Mouse (Mus musculus): ENCODE results near the gene Abhd16b. TPM values are rescaled to one million over a fixed set of nuclear protein-coding genes. Genes with fewer than 3 reads are reported as not detected.

Gene Abhd16b
- polyA plus RNA-seq, 1 experiment = 0.06 TPM

DNA sequence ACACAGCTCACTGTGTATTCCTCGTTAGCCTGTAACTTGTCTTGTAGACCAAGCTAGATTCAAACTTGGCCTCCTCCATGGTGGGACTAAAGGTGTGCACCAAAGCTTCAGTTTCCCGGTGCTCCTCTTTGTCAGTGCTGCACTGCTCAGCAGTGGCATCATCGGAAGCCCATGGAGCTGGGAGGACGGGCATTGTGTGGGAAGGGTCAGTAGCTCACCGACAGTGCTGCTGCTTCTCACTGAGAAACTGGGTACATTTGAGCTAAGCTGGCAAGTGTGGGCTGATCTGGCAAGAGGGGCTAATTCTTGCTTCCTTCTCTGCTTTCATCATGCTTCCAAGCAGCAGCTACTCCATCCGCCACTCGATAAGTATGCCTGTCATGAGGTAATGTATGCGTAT lies 18.2 kb downstream of the Abhd16b start:
- H3K4me2 ChIP-seq (ENCODE audit: low read depth) = no peak overlapping the region
- H3K4me3 ChIP-seq = no peak overlapping the region
- no peaks in the 10 kb centered on the region for H3K27me3 ChIP-seq (ENCODE audit: control insufficient read depth, insufficient read depth, insufficient read length)
- no peak for TF ChIP-seq USF1 (IDR thresholded peaks at IDR 0.05; ENCODE audit: low read depth)
- TF ChIP-seq SRF (IDR thresholded peaks at IDR 0.05; ENCODE audit: control insufficient read depth, insufficient read length, low read depth) = no peak
- no peak for TF ChIP-seq TCF12 (IDR thresholded peaks at IDR 0.05; ENCODE audit: insufficient read depth, poor library complexity, severe bottlenecking)
- no peak for TF ChIP-seq MYOG (IDR thresholded peaks at IDR 0.05; ENCODE audit: control insufficient read depth in 1 of 3, insufficient read depth in 1 of 3, insufficient read length in 2 of 3, low read depth in 2 of 3)
- H3K79me2 ChIP-seq (ENCODE audit: control insufficient read depth, insufficient read depth) = no peaks in the 10 kb centered on the region
- H3ac ChIP-seq (ENCODE audit: control insufficient read depth, insufficient read length) = no peak overlapping the region
- peaks cover 39% of the 10 kb centered on the region for H3K36me3 ChIP-seq (ENCODE audit: control insufficient read depth, insufficient read depth)

DNA sequence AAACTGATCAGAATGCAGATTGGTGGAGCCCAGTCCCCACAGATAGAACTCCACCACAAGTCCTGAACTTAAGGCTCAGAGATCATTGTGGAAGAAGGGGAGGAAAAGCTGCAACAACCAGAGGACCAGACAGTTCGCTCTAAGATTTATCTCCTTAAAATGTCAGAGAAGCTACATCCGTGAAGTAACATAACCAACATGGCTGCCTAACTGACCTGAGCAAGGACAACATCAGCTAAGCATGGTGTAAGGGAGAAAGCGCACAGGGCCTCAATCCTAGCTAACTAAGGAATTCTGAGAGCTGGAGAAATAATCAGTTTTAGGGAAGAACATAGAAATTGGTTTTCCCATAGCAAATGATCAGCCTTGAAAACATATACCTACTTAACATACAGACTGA lies 26.2 kb downstream of the Abhd16b start:
- Histone ChIP-seq H3K36me3 (ENCODE audit: control insufficient read depth, insufficient read depth) (peaks cover 25% of the 10 kb centered on the region), H3K79me2 (ENCODE audit: control insufficient read depth, insufficient read depth) (peaks cover 42% of the 10 kb centered on the region)
- TF ChIP-seq MYOG (IDR thresholded peaks at IDR 0.05; ENCODE audit: control insufficient read depth in 1 of 3, insufficient read depth in 1 of 3, insufficient read length in 2 of 3, low read depth in 2 of 3) (no peak), CEBPB (IDR thresholded peaks at IDR 0.05; ENCODE audit: insufficient read depth, poor library complexity, severe bottlenecking) (no peak), TCF12 (IDR thresholded peaks at IDR 0.05; ENCODE audit: insufficient read depth, poor library complexity, severe bottlenecking) (no peak), POLR2A (IDR thresholded peaks at IDR 0.05; ENCODE audit: insufficient read length, low read depth) (no peak), SRF (IDR thresholded peaks at IDR 0.05; ENCODE audit: control insufficient read depth, insufficient read length, low read depth) (no peak), TCF3 (IDR thresholded peaks at IDR 0.05; ENCODE audit: insufficient read length, low read depth) (no peak), POLR2AphosphoS2 (IDR thresholded peaks at IDR 0.05; ENCODE audit: insufficient read length, low read depth) (no peak), MAX (IDR thresholded peaks at IDR 0.05; ENCODE audit: low read depth) (no peak), MYOD1 (IDR thresholded peaks at IDR 0.05; ENCODE audit: control insufficient read depth in 1 of 3, insufficient read length in 2 of 3, low read depth in 2 of 3) (no peak), USF1 (IDR thresholded peaks at IDR 0.05; ENCODE audit: low read depth) (no peak), REST (IDR thresholded peaks at IDR 0.05; ENCODE audit: insufficient read depth, insufficient read length) (no peak), E2F4 (IDR thresholded peaks at IDR 0.05; ENCODE audit: insufficient read depth) (no peak)

DNA sequence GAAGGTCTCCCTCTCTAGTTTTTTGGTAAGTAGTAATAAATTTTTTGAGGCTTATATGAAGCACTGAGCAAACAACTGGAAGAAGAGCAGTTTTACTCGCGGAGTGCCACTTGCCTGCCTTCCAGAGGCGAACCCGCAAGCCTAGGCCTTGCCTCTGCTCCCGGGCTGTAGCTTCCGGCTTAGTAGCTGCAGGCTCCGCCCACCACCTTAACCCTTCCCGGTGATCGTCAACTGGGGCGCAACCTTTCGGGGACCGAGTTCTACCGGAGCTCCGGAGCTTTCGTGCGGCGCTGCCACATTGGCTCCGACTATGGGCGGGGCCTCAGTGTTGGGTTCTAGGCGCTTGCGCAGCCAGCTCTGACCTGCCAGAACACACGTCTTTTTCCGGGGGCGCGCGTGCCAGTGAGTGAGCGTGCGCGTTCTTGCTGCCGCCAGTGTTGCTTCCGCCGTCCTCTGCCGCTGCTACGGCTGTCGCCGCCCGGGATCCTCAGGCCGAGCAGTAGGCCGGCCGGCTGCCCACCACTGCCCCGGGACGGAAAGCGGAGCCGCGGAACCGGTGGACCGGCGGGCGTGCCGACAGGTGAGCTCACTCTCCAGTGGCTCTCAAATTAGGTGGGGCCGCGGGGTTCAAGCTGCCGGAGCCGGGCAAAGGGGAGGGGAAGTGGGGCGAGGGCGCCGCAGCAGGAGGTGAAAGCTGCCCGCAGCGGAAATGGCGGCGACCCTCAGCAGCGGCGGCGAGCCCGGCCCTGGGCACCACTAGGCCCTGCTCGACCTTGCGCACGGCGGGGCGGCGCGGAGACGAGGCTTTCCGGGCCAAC lies 27.3 kb downstream of the Abhd16b start, which contains the start of gene Dnajc5:
Gene Dnajc5, plus strand, starts transcription at position 368 of the 818 bp plus-strand sequence.
- peak within 1 kb of the TSS; percentile 78 for H3K4me3 ChIP-seq
- peak within 1 kb of the TSS; percentile 54 for H3ac ChIP-seq (ENCODE audit: control insufficient read depth, insufficient read length)
- peaks cover 53% of the 10 kb centered on the region for H3K79me2 ChIP-seq (ENCODE audit: control insufficient read depth, insufficient read depth)
- TF ChIP-seq CEBPB (IDR thresholded peaks at IDR 0.05; ENCODE audit: insufficient read depth, poor library complexity, severe bottlenecking) = no peak
- TF ChIP-seq SRF (IDR thresholded peaks at IDR 0.05; ENCODE audit: control insufficient read depth, insufficient read length, low read depth) = peak; percentile 39
- TF ChIP-seq POLR2AphosphoS2 (IDR thresholded peaks at IDR 0.05; ENCODE audit: insufficient read length, low read depth) = peak; percentile 86
- TF ChIP-seq TCF3 (IDR thresholded peaks at IDR 0.05; ENCODE audit: insufficient read length, low read depth) = no peak
- peak in 1 of 3 experiments; percentile 12 for TF ChIP-seq MYOD1 (IDR thresholded peaks at IDR 0.05; ENCODE audit: control insufficient read depth in 1 of 3, insufficient read length in 2 of 3, low read depth in 2 of 3)
- TF ChIP-seq POLR2A (IDR thresholded peaks at IDR 0.05; ENCODE audit: insufficient read length, low read depth) = peak; percentile 79
- TF ChIP-seq MYOG (IDR thresholded peaks at IDR 0.05; ENCODE audit: control insufficient read depth in 1 of 3, insufficient read depth in 1 of 3, insufficient read length in 2 of 3, low read depth in 2 of 3) = peak in 1 of 3 experiments; percentile 26
- TF ChIP-seq TCF12 (IDR thresholded peaks at IDR 0.05; ENCODE audit: insufficient read depth, poor library complexity, severe bottlenecking) = no peak
- peaks cover 22% of the 10 kb centered on the region for H3K36me3 ChIP-seq (ENCODE audit: control insufficient read depth, insufficient read depth)
- peak within 1 kb of the TSS; percentile 85 for H3K4me2 ChIP-seq (ENCODE audit: low read depth)
- no peaks in the 10 kb centered on the region for H3K27me3 ChIP-seq (ENCODE audit: control insufficient read depth, insufficient read depth, insufficient read length)

More for the DNA sequence above, 26.2 kb downstream of the Abhd16b start:
- Histone ChIP-seq H3K4me3 (peak overlapping the region; percentile 78), H3K4me2 (ENCODE audit: low read depth) (peak overlapping the region; percentile 57), H3K27me3 (ENCODE audit: control insufficient read depth, insufficient read depth, insufficient read length) (no peaks in the 10 kb centered on the region), H3ac (ENCODE audit: control insufficient read depth, insufficient read length) (peak overlapping the region; percentile 54)

DNA sequence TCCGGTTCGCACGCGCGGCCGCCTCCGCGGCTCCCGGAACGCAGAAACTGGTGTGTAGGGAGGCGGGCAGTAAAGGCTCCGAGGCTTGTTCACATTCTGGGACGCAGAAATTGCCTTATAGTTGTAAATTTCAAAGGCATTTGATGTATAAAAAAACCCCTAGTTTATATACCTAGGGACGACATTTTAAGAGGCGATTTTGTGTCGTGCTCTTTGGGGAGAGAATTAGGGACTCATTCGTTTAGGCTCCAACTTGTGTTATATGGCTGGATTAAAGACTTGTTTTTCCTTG lies 27.9 kb downstream of the Abhd16b start:
- no peaks in the 10 kb centered on the region for H3K27me3 ChIP-seq (ENCODE audit: control insufficient read depth, insufficient read depth, insufficient read length)
- H3K79me2 ChIP-seq (ENCODE audit: control insufficient read depth, insufficient read depth) = peaks cover 59% of the 10 kb centered on the region
- H3ac ChIP-seq (ENCODE audit: control insufficient read depth, insufficient read length) = peak overlapping the region; percentile 54
- H3K36me3 ChIP-seq (ENCODE audit: control insufficient read depth, insufficient read depth) = peaks cover 17% of the 10 kb centered on the region
- H3K4me2 ChIP-seq (ENCODE audit: low read depth) = peak overlapping the region; percentile 85
- no peak for TF ChIP-seq MAX (IDR thresholded peaks at IDR 0.05; ENCODE audit: low read depth)
- no peak for TF ChIP-seq TCF12 (IDR thresholded peaks at IDR 0.05; ENCODE audit: insufficient read depth, poor library complexity, severe bottlenecking)
- no peak for TF ChIP-seq REST (IDR thresholded peaks at IDR 0.05; ENCODE audit: insufficient read depth, insufficient read length)
- no peak for TF ChIP-seq MYOG (IDR thresholded peaks at IDR 0.05; ENCODE audit: control insufficient read depth in 1 of 3, insufficient read depth in 1 of 3, insufficient read length in 2 of 3, low read depth in 2 of 3)
- no peak for TF ChIP-seq TCF3 (IDR thresholded peaks at IDR 0.05; ENCODE audit: insufficient read length, low read depth)
- no peak for TF ChIP-seq E2F4 (IDR thresholded peaks at IDR 0.05; ENCODE audit: insufficient read depth)
- no peak for TF ChIP-seq CEBPB (IDR thresholded peaks at IDR 0.05; ENCODE audit: insufficient read depth, poor library complexity, severe bottlenecking)
- no peak for TF ChIP-seq SRF (IDR thresholded peaks at IDR 0.05; ENCODE audit: control insufficient read depth, insufficient read length, low read depth)
- no peak for TF ChIP-seq USF1 (IDR thresholded peaks at IDR 0.05; ENCODE audit: low read depth)
- no peak for TF ChIP-seq MYOD1 (IDR thresholded peaks at IDR 0.05; ENCODE audit: control insufficient read depth in 1 of 3, insufficient read length in 2 of 3, low read depth in 2 of 3)
- no peak for TF ChIP-seq POLR2A (IDR thresholded peaks at IDR 0.05; ENCODE audit: insufficient read length, low read depth)
- TF ChIP-seq POLR2AphosphoS2 (IDR thresholded peaks at IDR 0.05; ENCODE audit: insufficient read length, low read depth) = no peak
- H3K4me3 ChIP-seq = peak overlapping the region; percentile 78

All from myocyte (in vitro differentiated cells).